Mouse (Mus musculus): ENCODE results near the gene Ilf3.

GRCm38 (mm10) chr9:21324269-21324668 lies 43.4 kb upstream of the Ilf3 start:
- TF ChIP-seq GATA1 (IDR thresholded peaks at IDR 0.05; ENCODE audit: low read length) (no peak), TAL1 (IDR thresholded peaks at IDR 0.05; ENCODE audit: low read length) (no peak)
